Mouse (Mus musculus): Measurements from ENCODE around the gene Il6ra.

DNA sequence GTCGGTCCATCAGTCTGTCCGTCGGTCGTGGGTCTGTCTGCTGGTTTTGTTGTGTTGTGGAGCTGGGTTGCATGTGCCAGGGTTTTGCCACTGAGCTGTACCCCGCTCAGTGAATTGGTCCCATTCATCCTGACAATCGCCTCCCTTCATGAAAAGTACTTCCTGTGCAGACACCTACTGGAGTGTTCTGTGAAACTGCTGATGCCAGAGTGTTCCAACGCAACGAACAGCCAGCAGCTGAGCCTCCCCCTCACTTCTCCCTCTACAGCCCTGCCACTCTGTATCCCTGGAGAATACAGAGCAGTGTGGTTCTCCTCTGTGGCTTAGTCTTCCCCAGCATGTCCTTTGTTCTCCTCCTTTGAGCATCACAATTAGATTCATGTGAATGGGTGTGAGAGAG lies 54.1 kb downstream of the Il6ra start:
- no peak for TF ChIP-seq POLR2AphosphoS2 (IDR thresholded peaks at IDR 0.05; ENCODE audit: insufficient read length, low read depth)
- no peak for TF ChIP-seq POLR2A (IDR thresholded peaks at IDR 0.05; ENCODE audit: insufficient read length, low read depth)
- no peak for TF ChIP-seq MAX (IDR thresholded peaks at IDR 0.05; ENCODE audit: low read depth)
- no peak for TF ChIP-seq TCF12 (IDR thresholded peaks at IDR 0.05; ENCODE audit: insufficient read depth, poor library complexity, severe bottlenecking)
- no peak for TF ChIP-seq MYOD1 (IDR thresholded peaks at IDR 0.05; ENCODE audit: control insufficient read depth in 1 of 3, insufficient read length in 2 of 3, low read depth in 2 of 3)
- TF ChIP-seq MYOG (IDR thresholded peaks at IDR 0.05; ENCODE audit: control insufficient read depth in 1 of 3, insufficient read depth in 1 of 3, insufficient read length in 2 of 3, low read depth in 2 of 3): no peak
- TF ChIP-seq SRF (IDR thresholded peaks at IDR 0.05; ENCODE audit: control insufficient read depth, insufficient read length, low read depth): no peak
- TF ChIP-seq REST (IDR thresholded peaks at IDR 0.05; ENCODE audit: insufficient read depth, insufficient read length): no peak
